Mouse (Mus musculus) gastrocnemius, adult 8-10 months (tissue): Measurements from ENCODE around the gene Agrn. TPM values are rescaled to one million over a fixed set of nuclear protein-coding genes. Genes with fewer than 3 reads are reported as not detected.

Experiments
- DNase-seq, 2 experiments: peaks; one replicate each; pipeline ENCODE4 v3.0.0; 2022; ENCODE audit warnings: low spot score in 2 of 2
- total RNA-seq, 4 experiments: library from RNA; stranded (reverse); gene quantifications; 2 replicates each; pipeline ENCODE4 v1.2.4; 2022

Agrn gene
- total RNA-seq, 4 experiments from 2014 or later, result 3.3 to 5.9 (median 4.4) TPM

GRCm38 (mm10) chr4:156202462-156202893 lies 5.2 kb upstream of the Agrn start:
- DNase-seq, result no peak

- no peak for DNase-seq
Measured at GRCm38 (mm10) chr4:156200623-156201475, 3.6 kb upstream of the Agrn start, which contains the start of gene Isg15. Gene Isg15, minus strand, starts transcription at chr4:156200818.

GRCm38 (mm10) chr4:156197829-156198205 lies 529 bp upstream of the Agrn start:
- peak; percentile 86 to 89 for DNase-seq

GRCm38 (mm10) chr4:156195927-156196870 lies 1.1 kb downstream of the Agrn start:
- no peak for DNase-seq

GRCm38 (mm10) chr4:156194346-156194745 lies 2.9 kb downstream of the Agrn start:
- DNase-seq, result no peak

- DNase-seq, result no peak
Measured at GRCm38 (mm10) chr4:156193906-156194305, 3.4 kb downstream of the Agrn start.

GRCm38 (mm10) chr4:156193200-156193590 lies 4.1 kb downstream of the Agrn start:
- DNase-seq, result no peak

- no peak for DNase-seq
Measured at GRCm38 (mm10) chr4:156192421-156193199, 4.7 kb downstream of the Agrn start.

- DNase-seq, result no peak
Measured at GRCm38 (mm10) chr4:156188811-156189323, 8.4 kb downstream of the Agrn start.

- DNase-seq, result no peak
Measured at GRCm38 (mm10) chr4:156188162-156188810, 9.0 kb downstream of the Agrn start.

- DNase-seq, result no peak
Measured at GRCm38 (mm10) chr4:156185950-156186850, 11.1 kb downstream of the Agrn start.

- no peak for DNase-seq
Measured at GRCm38 (mm10) chr4:156185456-156185949, 11.8 kb downstream of the Agrn start.

GRCm38 (mm10) chr4:156184291-156184954 lies 12.9 kb downstream of the Agrn start:
- no peak for DNase-seq

GRCm38 (mm10) chr4:156183747-156184146 lies 13.5 kb downstream of the Agrn start:
- no peak for DNase-seq

- DNase-seq, result no peak
Measured at GRCm38 (mm10) chr4:156177630-156178029, 19.7 kb downstream of the Agrn start.

- no peak for DNase-seq
Measured at GRCm38 (mm10) chr4:156171828-156172227, 25.5 kb downstream of the Agrn start.

- no peak for DNase-seq
Measured at GRCm38 (mm10) chr4:156169129-156169528, 28.2 kb downstream of the Agrn start.

- no peak for DNase-seq
Measured at GRCm38 (mm10) chr4:156168611-156169010, 28.7 kb downstream of the Agrn start.

- DNase-seq, result no peak
Measured at GRCm38 (mm10) chr4:156166477-156166876, 30.8 kb downstream of the Agrn start.
